Mouse (Mus musculus) liver (tissue): ENCODE measurements at regions not wholly inside any gene's neighbourhood (a gene's known extent, or its start where the extent isn't known, plus 50 kb on each side); places are given as distances from the start of the nearest gene placed in this dataset.

Experiments
- DNase-seq: peaks from one replicate; pipeline ENCODE4 v3.0.0-alpha.2; 2020; ENCODE audit warnings: mixed read lengths

- DNase-seq = no peak
Measured at GRCm38 (mm10) chr10:21783478-21783877, 98.5 kb upstream of the Sgk1 start.

GRCm38 (mm10) chr10:21785110-21785509, 96.9 kb upstream of the Sgk1 start:
- DNase-seq = no peak

GRCm38 (mm10) chr10:21785785-21786184, 96.2 kb upstream of the Sgk1 start:
- DNase-seq = no peak

GRCm38 (mm10) chr10:21789847-21790530, 92.0 kb upstream of the Sgk1 start:
- no peak for DNase-seq

- no peak for DNase-seq
Measured at GRCm38 (mm10) chr10:21790991-21791390, 91.0 kb upstream of the Sgk1 start.

- DNase-seq = no peak
Measured at GRCm38 (mm10) chr10:21792431-21792830, 89.6 kb upstream of the Sgk1 start.

GRCm38 (mm10) chr10:21793641-21794040, 88.3 kb upstream of the Sgk1 start:
- DNase-seq = no peak

GRCm38 (mm10) chr10:21796386-21796785, 85.6 kb upstream of the Sgk1 start:
- DNase-seq = no peak

GRCm38 (mm10) chr10:21798103-21798502, 83.9 kb upstream of the Sgk1 start:
- DNase-seq = no peak

GRCm38 (mm10) chr10:21801556-21801955, 80.4 kb upstream of the Sgk1 start:
- DNase-seq = no peak

GRCm38 (mm10) chr10:21803184-21803583, 78.8 kb upstream of the Sgk1 start:
- no peak for DNase-seq

GRCm38 (mm10) chr10:21804761-21805160, 77.2 kb upstream of the Sgk1 start:
- no peak for DNase-seq

- DNase-seq = no peak
Measured at GRCm38 (mm10) chr10:21805606-21806005, 76.4 kb upstream of the Sgk1 start.

GRCm38 (mm10) chr10:21806716-21807115, 75.3 kb upstream of the Sgk1 start:
- no peak for DNase-seq

- DNase-seq = no peak
Measured at GRCm38 (mm10) chr10:21819686-21820085, 62.3 kb upstream of the Sgk1 start.

- DNase-seq = no peak
Measured at GRCm38 (mm10) chr10:21821421-21821820, 60.6 kb upstream of the Sgk1 start.

- no peak for DNase-seq
Measured at GRCm38 (mm10) chr10:21824418-21825025, 57.5 kb upstream of the Sgk1 start.

GRCm38 (mm10) chr10:21826793-21827504, 55.0 kb upstream of the Sgk1 start:
- no peak for DNase-seq

- DNase-seq = no peak
Measured at GRCm38 (mm10) chr10:21827505-21827844, 54.5 kb upstream of the Sgk1 start.

GRCm38 (mm10) chr10:21828432-21829061, 53.4 kb upstream of the Sgk1 start:
- DNase-seq = no peak

- no peak for DNase-seq
Measured at GRCm38 (mm10) chr10:21829062-21829731, 52.8 kb upstream of the Sgk1 start.

- no peak for DNase-seq
Measured at GRCm38 (mm10) chr10:21831002-21831696, 50.8 kb upstream of the Sgk1 start.
